Mouse (Mus musculus): ENCODE measurements around the gene Uggt2. TPM values are rescaled to one million over a fixed set of nuclear protein-coding genes. Genes with fewer than 3 reads are reported as not detected.

Gene Uggt2
- polyA plus RNA-seq, 1 experiment from 2014 or later: 26.6 TPM

- no peak overlapping the region for H3K4me3 ChIP-seq
- WGBS: 88% methylated on average over 7 of the region's 7 CpGs
- no peak overlapping the region for H3K4me2 ChIP-seq (replicated peaks)
- H3K36me3 ChIP-seq: peaks cover 41% of the 10 kb centered on the region
- ATAC-seq (ENCODE audit: low FRiP score): no peak
- no peak overlapping the region for H3K9ac ChIP-seq
- no peaks in the 10 kb centered on the region for H3K9me3 ChIP-seq (replicated peaks)
- no peak overlapping the region for H3K27ac ChIP-seq
- H3K4me1 ChIP-seq: no peaks in the 10 kb centered on the region
- H3K27me3 ChIP-seq: no peaks in the 10 kb centered on the region
Measured at GRCm38 (mm10) chr14:118967646-118968045, 131.6 kb downstream of the Uggt2 start.

DNA sequence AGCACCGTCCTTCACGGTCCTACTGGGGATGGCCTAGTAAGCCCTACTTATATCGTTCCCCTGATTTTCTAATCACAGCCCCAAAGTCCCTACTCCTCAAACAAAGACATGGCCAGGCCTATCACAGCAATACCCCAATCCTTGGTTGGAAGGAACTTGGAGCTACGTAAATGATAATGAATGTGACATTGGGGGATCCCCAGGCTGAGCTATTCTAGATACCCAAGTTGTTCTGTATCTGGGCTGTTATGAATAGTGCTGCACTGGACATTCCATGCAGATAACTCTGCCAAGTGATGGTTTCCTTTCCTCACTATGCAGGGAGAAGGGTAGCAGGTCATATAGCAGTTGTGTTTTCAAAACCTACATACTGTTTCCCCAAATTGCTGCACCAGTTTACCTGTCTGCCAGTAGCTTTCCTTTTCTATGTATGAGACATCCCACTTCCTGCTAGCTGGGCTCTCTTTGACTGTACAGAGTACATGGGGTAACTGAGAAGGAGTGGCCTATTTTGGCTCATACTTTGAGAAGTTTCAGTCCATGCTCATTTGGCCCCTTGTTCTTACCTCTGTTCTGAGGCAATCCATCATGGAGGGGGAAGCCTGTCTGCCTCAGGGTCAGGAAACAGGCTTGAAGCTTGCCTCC lies 133.8 kb downstream of the Uggt2 start:
- Histone ChIP-seq H3K36me3 (peaks cover 33% of the 10 kb centered on the region), H3K9ac (no peak overlapping the region)

GRCm38 (mm10) chr14:118958010-118958409 lies 141.2 kb downstream of the Uggt2 start:
- ATAC-seq (ENCODE audit: low FRiP score): no peak
- Histone ChIP-seq H3K36me3 (peaks cover 39% of the 10 kb centered on the region), H3K27me3 (no peaks in the 10 kb centered on the region), H3K4me3 (no peak overlapping the region), H3K27ac (no peak overlapping the region), H3K9ac (no peak overlapping the region), H3K9me3 (replicated peaks) (no peaks in the 10 kb centered on the region), H3K4me2 (replicated peaks) (no peak overlapping the region), H3K4me1 (no peaks in the 10 kb centered on the region)
- 91% methylated on average over 3 of the region's 3 CpGs for WGBS

More for the DNA sequence above, 133.8 kb downstream of the Uggt2 start:
- Histone ChIP-seq H3K4me2 (replicated peaks) (no peak overlapping the region), H3K9me3 (replicated peaks) (no peaks in the 10 kb centered on the region), H3K4me1 (no peaks in the 10 kb centered on the region), H3K27ac (no peak overlapping the region), H3K4me3 (no peak overlapping the region), H3K27me3 (no peaks in the 10 kb centered on the region)
- 97% methylated on average over 4 of the region's 4 CpGs for WGBS
- ATAC-seq (ENCODE audit: low FRiP score): no peak

GRCm38 (mm10) chr14:118951912-118952583 lies 147.2 kb downstream of the Uggt2 start:
- Histone ChIP-seq H3K4me1 (peaks cover 6% of the 10 kb centered on the region), H3K27me3 (no peaks in the 10 kb centered on the region), H3K4me3 (no peak overlapping the region), H3K4me2 (replicated peaks) (no peak overlapping the region), H3K9ac (no peak overlapping the region), H3K36me3 (peaks cover 8% of the 10 kb centered on the region), H3K9me3 (replicated peaks) (no peaks in the 10 kb centered on the region), H3K27ac (no peak overlapping the region)
- 94% methylated on average over 9 of the region's 9 CpGs for WGBS
- no peak for ATAC-seq (ENCODE audit: low FRiP score)

GRCm38 (mm10) chr14:118948841-118949240 lies 150.4 kb downstream of the Uggt2 start:
- H3K9ac ChIP-seq: no peak overlapping the region
- 85% methylated on average over 1 of the region's 1 CpGs for WGBS
- peaks cover 6% of the 10 kb centered on the region for H3K4me1 ChIP-seq
- peaks cover 5% of the 10 kb centered on the region; the same call in 1 of the 2 replicates for H3K36me3 ChIP-seq
- ATAC-seq (ENCODE audit: low FRiP score): no peak
- no peaks in the 10 kb centered on the region for H3K27me3 ChIP-seq
- H3K27ac ChIP-seq: no peak overlapping the region
- no peak overlapping the region for H3K4me3 ChIP-seq
- no peaks in the 10 kb centered on the region for H3K9me3 ChIP-seq (replicated peaks)
- no peak overlapping the region for H3K4me2 ChIP-seq (replicated peaks)

DNA sequence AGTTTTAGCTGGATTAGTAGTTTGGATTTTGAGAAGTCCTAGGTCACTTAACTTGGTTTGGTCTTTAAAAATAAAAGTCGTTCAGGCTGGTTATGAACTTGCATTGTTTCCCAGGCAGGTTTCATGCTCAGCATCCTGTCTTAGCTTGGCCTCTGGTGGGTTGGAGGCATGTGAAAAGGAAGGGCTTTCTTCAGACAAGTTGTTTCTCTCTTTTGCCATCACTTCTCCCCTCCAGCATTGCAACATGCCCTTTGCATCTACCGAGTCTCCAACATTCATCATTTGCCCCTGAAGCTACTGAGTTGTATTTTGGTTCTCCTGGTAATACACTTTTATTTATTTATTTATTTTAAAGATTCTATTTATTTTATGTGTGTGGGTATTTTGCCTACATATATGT lies 154.5 kb downstream of the Uggt2 start:
- no peaks in the 10 kb centered on the region for H3K36me3 ChIP-seq
- no peaks in the 10 kb centered on the region for H3K27me3 ChIP-seq
- H3K9me3 ChIP-seq (replicated peaks): no peaks in the 10 kb centered on the region
- no peak overlapping the region for H3K27ac ChIP-seq
- peaks cover 10% of the 10 kb centered on the region for H3K4me1 ChIP-seq
- 91% methylated on average over 2 of the region's 2 CpGs for WGBS
- ATAC-seq (ENCODE audit: low FRiP score): no peak
- H3K4me3 ChIP-seq: no peak overlapping the region
- H3K4me2 ChIP-seq (replicated peaks): no peak overlapping the region
- H3K9ac ChIP-seq: no peak overlapping the region

DNA sequence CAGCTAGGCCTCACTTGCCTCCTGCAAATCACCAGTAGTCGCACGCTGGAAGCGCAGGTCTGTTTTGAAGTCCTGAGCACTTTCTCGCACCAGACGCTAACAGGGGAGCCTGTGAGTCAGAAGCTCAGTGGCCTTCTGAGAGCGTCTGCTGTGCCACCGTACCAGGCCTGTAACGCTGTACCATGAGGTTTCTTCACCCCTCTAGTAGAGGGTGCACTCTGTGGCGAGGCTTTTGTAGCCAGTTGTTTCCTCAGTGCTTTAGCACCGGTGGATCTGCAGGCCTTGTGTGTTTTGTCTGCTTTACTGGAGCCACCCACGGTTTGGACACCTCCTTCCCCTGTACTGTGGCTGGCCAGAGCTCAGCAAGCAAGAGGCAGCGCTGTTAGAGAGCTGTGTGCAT lies 157.2 kb downstream of the Uggt2 start:
- H3K4me1 ChIP-seq: peaks cover 21% of the 10 kb centered on the region
- H3K9ac ChIP-seq: no peak overlapping the region
- H3K36me3 ChIP-seq: no peaks in the 10 kb centered on the region
- ATAC-seq (ENCODE audit: low FRiP score): no peak
- 35% methylated on average over 12 of the region's 12 CpGs for WGBS
- H3K9me3 ChIP-seq (replicated peaks): no peaks in the 10 kb centered on the region
- no peaks in the 10 kb centered on the region for H3K27me3 ChIP-seq
- H3K27ac ChIP-seq: no peak overlapping the region
- H3K4me3 ChIP-seq: no peak overlapping the region
- no peak overlapping the region for H3K4me2 ChIP-seq (replicated peaks)

DNA sequence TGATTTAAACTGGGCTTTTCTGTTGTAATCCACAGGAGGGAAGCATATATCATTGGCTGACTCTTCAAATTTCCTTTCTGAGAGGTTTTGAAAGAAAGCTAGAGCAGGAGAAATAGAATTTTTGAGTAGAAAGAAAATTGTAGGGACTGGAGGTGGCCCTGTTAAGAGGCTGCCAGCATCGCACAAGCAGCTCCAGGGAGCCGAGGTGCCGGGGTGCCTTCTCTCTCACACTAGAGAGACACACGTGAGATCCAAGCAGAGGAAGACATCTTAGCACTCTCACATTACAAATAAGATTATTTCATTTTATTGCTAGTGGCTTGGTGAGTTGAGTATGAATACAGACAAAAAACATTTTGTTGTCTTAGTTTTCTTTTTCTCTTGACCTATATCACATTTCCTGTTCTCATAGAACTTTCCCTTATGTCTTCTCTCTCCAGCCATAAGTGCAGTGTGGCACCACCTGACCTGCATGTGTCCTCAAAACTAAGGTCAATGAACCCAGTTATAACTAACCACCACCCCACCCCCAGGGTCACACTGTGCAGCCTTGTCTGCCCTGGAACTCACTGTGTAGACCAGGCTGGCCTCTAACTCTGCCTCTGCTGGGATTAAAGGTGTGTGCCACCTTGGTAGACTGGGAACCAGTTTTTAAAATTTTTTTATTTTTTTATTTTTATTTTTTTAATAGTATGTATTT lies 158.3 kb downstream of the Uggt2 start:
- H3K4me2 ChIP-seq (replicated peaks): no peak overlapping the region
- H3K9ac ChIP-seq: no peak overlapping the region
- 0 out of 2 replicates have a peak, but pooled peaks cover 2% of the 10 kb centered on the region for H3K27me3 ChIP-seq
- H3K9me3 ChIP-seq (replicated peaks): no peaks in the 10 kb centered on the region
- H3K4me3 ChIP-seq: no peak overlapping the region
- no peak for ATAC-seq (ENCODE audit: low FRiP score)
- H3K4me1 ChIP-seq: peaks cover 21% of the 10 kb centered on the region
- no peak overlapping the region for H3K27ac ChIP-seq
- no peaks in the 10 kb centered on the region for H3K36me3 ChIP-seq
- WGBS: 72% methylated on average over 4 of the region's 4 CpGs

DNA sequence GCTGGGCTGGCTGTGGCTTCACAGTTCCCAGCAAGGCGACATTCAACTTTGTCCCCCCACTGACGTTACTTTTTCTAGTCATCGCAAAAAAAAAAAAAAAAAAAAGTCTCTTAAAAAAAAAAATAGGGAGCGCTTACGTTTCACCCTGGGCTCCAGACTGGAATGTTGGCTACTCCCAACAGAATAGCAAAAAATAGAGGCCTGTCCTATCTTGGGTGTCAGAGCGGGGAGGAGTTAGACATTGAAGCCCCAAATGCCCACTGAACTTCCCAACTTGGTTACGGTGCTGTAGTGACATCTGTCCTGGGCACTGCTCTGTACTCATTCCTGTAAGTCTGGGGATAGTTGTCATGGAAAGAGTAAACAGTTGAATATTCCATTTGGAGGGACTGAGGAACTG lies 160.7 kb downstream of the Uggt2 start:
- ATAC-seq (ENCODE audit: low FRiP score): no peak
- Histone ChIP-seq H3K9ac (peak overlapping the region; percentile 99), H3K4me3 (peak overlapping the region; percentile 78), H3K36me3 (no peaks in the 10 kb centered on the region), H3K27me3 (0 out of 2 replicates have a peak, but pooled peaks cover 2% of the 10 kb centered on the region), H3K27ac (no peak overlapping the region), H3K4me1 (peaks cover 21% of the 10 kb centered on the region), H3K9me3 (replicated peaks) (no peaks in the 10 kb centered on the region), H3K4me2 (replicated peaks) (peak overlapping the region; percentile 72)
- WGBS: under 1% methylated on average over 7 of the region's 7 CpGs

GRCm38 (mm10) chr14:118937533-118938492 lies 161.4 kb downstream of the Uggt2 start, which contains the start of gene Dnajc3:
Gene Dnajc3 (plus strand): TSS chr14:118937976.
- whole genome bisulfite sequencing: under 1% methylated on average over 99 of the region's 124 CpGs
- Histone ChIP-seq H3K4me3 (peak within 1 kb of the TSS; percentile 78), H3K27ac (peak within 1 kb of the TSS; percentile 88), H3K4me1 (peaks cover 21% of the 10 kb centered on the region), H3K4me2 (replicated peaks) (peak within 1 kb of the TSS; percentile 72), H3K36me3 (no peaks in the 10 kb centered on the region), H3K9me3 (replicated peaks) (no peaks in the 10 kb centered on the region), H3K9ac (peak within 1 kb of the TSS; percentile 99), H3K27me3 (0 out of 2 replicates have a peak, but pooled peaks cover 2% of the 10 kb centered on the region)
- peak; percentile 100 for ATAC-seq (ENCODE audit: low FRiP score)

- H3K4me2 ChIP-seq (replicated peaks): peak overlapping the region; percentile 72
- no peaks in the 10 kb centered on the region for H3K36me3 ChIP-seq
- H3K27ac ChIP-seq: peak overlapping the region; percentile 83; the same call in 1 of the 2 replicates
- no peaks in the 10 kb centered on the region for H3K9me3 ChIP-seq (replicated peaks)
- 35% methylated on average over 4 of the region's 4 CpGs for WGBS
- H3K9ac ChIP-seq: peak overlapping the region; percentile 62
- peak overlapping the region; percentile 78 for H3K4me3 ChIP-seq
- ATAC-seq (ENCODE audit: low FRiP score): peak; percentile 15
- H3K4me1 ChIP-seq: peaks cover 18% of the 10 kb centered on the region; the same call in 1 of the 2 replicates
- H3K27me3 ChIP-seq: 0 out of 2 replicates have a peak, but pooled peaks cover 2% of the 10 kb centered on the region
Measured at GRCm38 (mm10) chr14:118936952-118937351, 162.3 kb downstream of the Uggt2 start.

All from hindbrain, embryonic 12.5 days (tissue).